Mouse (Mus musculus) limb, embryonic 12.5 days (tissue): ENCODE measurements around the gene Frs3. TPM values are rescaled to one million over a fixed set of nuclear protein-coding genes. Genes with fewer than 3 reads are reported as not detected.
"Not testable (repeated sequence)": the region's sequence is repeated elsewhere in the genome, so short reads cannot be mapped to it uniquely, and the experiment has no call there.

Source experiments
- ATAC-seq: fragments of 200-750 bp; cut with Nextera tagmentation; 2 replicates; pipeline ENCODE4 v1.8.0; 2017; ENCODE audit warnings: low read depth, moderate TSS enrichment; ENCODE audit not compliant: insufficient number of reproducible peaks, insufficient read depth, low FRiP score, low TSS enrichment
- H3K27ac ChIP-seq: fragments of 300-500 bp; sonication (generic); 2 replicates; pipeline ENCODE4 v1.5.1; 2016; ENCODE audit warnings: mild to moderate bottlenecking, moderate library complexity
- H3K27me3 ChIP-seq: fragments of 300-500 bp; sonication (generic); 2 replicates; pipeline ENCODE4 v1.6.1; 2016; ENCODE audit warnings: mild to moderate bottlenecking, moderate library complexity
- H3K36me3 ChIP-seq: fragments of 300-500 bp; sonication (generic); 2 replicates; pipeline ENCODE4 v1.6.1; 2016; ENCODE audit warnings: mild to moderate bottlenecking, moderate library complexity
- H3K4me1 ChIP-seq: fragments of 300-500 bp; sonication (generic); replicated peaks from 2 replicates; pipeline ENCODE4 v1.6.1; 2016
- H3K4me2 ChIP-seq: fragments of 300-500 bp; sonication (generic); 2 replicates; pipeline ENCODE4 v1.6.1; 2016; ENCODE audit warnings: mild to moderate bottlenecking, moderate library complexity
- H3K4me3 ChIP-seq: fragments of 300-500 bp; sonication (generic); replicated peaks from 2 replicates; pipeline ENCODE4 v1.5.1; 2016; ENCODE audit warnings: mild to moderate bottlenecking
- H3K9ac ChIP-seq: fragments of 300-500 bp; sonication (generic); replicated peaks from 2 replicates; pipeline ENCODE4 v1.6.1; 2016; ENCODE audit warnings: mild to moderate bottlenecking, moderate library complexity
- H3K9me3 ChIP-seq: fragments of 300-500 bp; sonication (generic); 2 replicates; pipeline ENCODE4 v1.6.1; 2016; ENCODE audit warnings: mild to moderate bottlenecking, moderate library complexity
- WGBS: fragments of 180-500 bp; shearing (Covaris S2); methylation state at CpG from one replicate; pipeline ENCODE4 v1.1.7; 2016; 5-methylcytosine and 5-hydroxymethylcytosine counted together
- polyA plus RNA-seq: library from polyadenylated mRNA; unstranded; fragments of >200 nt; fragmentation: Nextera tagmentation; extraction: Ambion mirVana; gene quantifications from 2 replicates; pipeline ENCODE4 v1.2.1, GENCODE M21; 2016

The Frs3 gene
- polyA plus RNA-seq, result 8.9 TPM in 2 replicates

DNA sequence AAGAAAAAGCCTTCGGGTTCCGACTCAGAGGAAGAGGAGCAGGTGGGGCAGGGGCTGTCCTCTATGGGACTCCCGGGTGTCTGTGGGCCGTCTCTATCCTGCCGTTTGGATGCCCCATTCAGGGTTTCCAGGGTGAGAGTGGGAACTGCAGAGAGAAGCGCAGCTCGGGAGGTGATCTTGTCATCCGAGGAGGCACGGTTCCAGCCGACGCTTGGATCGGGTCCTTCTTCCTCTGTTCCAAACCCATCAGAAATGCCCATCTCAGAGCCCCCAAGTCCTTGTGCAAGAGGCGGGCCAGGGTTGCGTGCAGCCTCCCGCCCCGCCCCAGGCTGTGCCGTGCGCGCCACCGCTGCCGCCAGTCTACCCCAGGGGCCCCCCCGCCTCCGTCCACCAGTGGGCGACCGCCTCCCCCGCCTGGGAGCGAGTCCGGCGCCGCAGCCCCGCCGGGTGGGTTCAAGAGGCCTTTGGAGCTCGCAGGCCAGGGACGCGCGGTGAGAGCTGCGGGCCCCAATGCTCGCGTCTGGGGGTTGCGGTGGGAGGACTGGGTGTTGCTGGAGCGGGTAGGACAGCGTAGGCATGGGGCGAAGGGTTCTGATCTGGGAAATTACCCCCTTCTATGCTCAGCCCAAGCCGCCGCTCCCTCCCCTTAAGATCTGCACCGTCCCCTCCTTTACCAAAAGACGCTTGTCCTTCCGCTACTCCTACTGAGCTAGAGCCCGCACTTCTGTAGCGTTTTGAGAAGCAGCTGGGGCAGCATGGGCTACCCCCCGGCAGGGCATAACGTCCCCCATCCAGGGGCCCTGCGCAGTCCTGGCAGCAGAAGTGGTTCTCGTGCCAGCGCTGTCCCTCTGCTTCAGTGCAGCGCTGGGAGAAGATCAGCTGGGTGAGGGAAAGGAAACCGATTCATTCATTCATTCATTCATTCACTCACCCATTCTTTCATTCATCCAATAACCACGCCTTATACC lies at the start of gene Frs3:
Frs3 (plus strand) TSS at position 423 of the 968 bp plus-strand sequence.
- H3K4me3 ChIP-seq, result peak within 1 kb of the TSS; percentile 87
- H3K9ac ChIP-seq, result peak within 1 kb of the TSS; percentile 80
- peaks cover 25% of the 10 kb centered on the region for H3K36me3 ChIP-seq
- no peaks in the 10 kb centered on the region for H3K9me3 ChIP-seq
- WGBS, result 1% methylated on average over 57 of the region's 58 CpGs
- peak within 1 kb of the TSS; percentile 77 for H3K27ac ChIP-seq
- ATAC-seq, result peak; percentile 69
- H3K4me2 ChIP-seq, result peak within 1 kb of the TSS; percentile 95
- peaks cover 23% of the 10 kb centered on the region; the same call in 1 of the 2 replicates for H3K27me3 ChIP-seq
- H3K4me1 ChIP-seq, result peaks cover 23% of the 10 kb centered on the region

DNA sequence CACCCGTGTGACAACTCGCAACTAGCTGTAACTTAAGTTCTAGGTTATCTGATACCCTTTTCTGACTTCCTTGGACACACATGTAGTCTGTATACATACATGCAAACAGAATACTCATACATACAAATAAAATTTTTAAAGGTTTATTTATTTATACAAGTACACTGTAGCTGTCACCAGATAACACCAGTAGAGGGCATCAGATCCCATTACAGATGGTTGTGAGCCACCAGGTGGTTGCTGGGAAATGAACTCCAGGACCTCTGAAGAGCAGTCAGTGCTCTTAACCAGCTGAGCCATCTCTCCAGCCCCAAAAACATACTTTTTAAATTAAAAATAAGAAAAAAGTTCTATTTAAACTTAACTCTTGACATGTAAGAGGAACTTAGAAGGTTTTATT lies 45.8 kb upstream of the Frs3 start:
- H3K9me3 ChIP-seq, result no peaks in the 10 kb centered on the region
- ATAC-seq, result no peak
- no peak overlapping the region for H3K4me2 ChIP-seq
- H3K27ac ChIP-seq, result no peak overlapping the region
- 82% methylated on average over 2 of the region's 2 CpGs for WGBS
- H3K9ac ChIP-seq, result no peak overlapping the region
- H3K4me3 ChIP-seq, result no peak overlapping the region
- no peaks in the 10 kb centered on the region; the same call in 1 of the 2 replicates for H3K27me3 ChIP-seq
- H3K36me3 ChIP-seq, result no peaks in the 10 kb centered on the region
- no peaks in the 10 kb centered on the region for H3K4me1 ChIP-seq

DNA sequence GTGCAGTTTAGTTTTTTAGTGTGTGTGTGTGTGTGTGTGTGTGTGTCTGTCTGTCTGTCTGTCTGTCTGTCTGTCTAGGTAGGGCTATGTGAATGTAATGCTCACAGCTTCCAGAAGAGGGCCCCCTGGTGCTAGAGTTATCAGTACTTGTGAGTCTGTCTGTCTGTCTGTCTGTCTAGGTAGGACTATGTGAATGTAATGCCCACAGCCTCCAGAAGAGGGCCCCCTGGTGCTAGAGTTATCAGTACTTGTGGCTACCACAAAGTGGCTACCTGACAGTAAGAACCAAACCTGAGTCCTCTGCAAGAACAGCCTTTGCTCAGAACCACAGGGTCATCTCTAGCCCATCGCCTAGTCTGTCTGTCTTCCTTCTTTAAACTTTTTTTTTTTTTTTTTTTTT lies 42.1 kb upstream of the Frs3 start:
- no peaks in the 10 kb centered on the region for H3K9me3 ChIP-seq
- H3K4me3 ChIP-seq, result no peak overlapping the region
- H3K36me3 ChIP-seq, result peaks cover 5% of the 10 kb centered on the region; the same call in 1 of the 2 replicates
- ATAC-seq, result no peak
- H3K9ac ChIP-seq, result no peak overlapping the region
- no peak overlapping the region for H3K4me2 ChIP-seq
- WGBS, result 86% methylated on average over 1 of the region's 1 CpGs
- no peaks in the 10 kb centered on the region for H3K27me3 ChIP-seq
- H3K27ac ChIP-seq, result no peak overlapping the region
- no peaks in the 10 kb centered on the region for H3K4me1 ChIP-seq

DNA sequence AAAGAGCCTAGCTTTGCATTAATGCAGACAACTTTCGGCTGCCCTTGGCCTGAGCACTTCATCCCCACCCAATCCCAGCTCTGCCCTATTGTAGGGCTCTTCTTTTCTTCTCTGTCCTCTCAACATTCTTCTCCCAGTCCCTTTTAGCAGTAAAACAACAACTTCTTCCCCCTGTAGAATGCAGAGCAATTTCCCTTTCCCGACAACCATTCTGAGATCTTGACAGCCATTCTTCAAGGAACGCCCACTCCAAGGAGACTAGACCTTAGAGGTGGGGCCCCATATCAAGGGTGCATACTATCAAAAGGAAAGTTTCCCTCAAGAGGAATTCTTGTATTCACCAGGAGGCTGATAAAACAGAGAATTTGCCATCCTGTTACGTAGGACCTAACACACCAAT lies 39.9 kb upstream of the Frs3 start:
- no peak overlapping the region for H3K4me3 ChIP-seq
- no peak overlapping the region for H3K9ac ChIP-seq
- no peak overlapping the region for H3K27ac ChIP-seq
- H3K4me2 ChIP-seq, result no peak overlapping the region
- no peaks in the 10 kb centered on the region for H3K9me3 ChIP-seq
- H3K4me1 ChIP-seq, result no peaks in the 10 kb centered on the region
- no peaks in the 10 kb centered on the region for H3K27me3 ChIP-seq
- no peak for ATAC-seq
- H3K36me3 ChIP-seq, result peaks cover 12% of the 10 kb centered on the region
- WGBS, result 75% methylated on average over 4 of the region's 4 CpGs

DNA sequence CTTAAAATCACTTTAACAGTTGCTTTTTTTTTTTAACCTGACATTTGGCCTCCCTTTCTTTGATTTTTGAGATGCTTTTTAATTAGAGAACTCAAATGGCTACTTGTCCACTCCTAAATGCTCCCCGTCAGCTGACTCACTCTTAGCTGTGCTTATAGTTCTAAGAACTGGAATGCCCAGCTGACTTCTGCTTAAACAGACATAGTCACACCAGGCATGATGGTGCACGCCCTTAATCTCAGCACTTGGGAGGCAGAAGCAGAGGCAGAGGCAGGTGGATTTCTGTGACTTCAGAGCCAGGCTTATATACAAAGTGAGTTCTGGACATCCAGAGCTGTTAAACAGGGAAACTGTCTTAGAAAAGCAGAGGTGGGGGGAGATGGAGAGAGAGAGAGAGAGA lies 36.9 kb upstream of the Frs3 start:
- no peak for ATAC-seq
- Histone ChIP-seq H3K27ac (no peak overlapping the region), H3K36me3 (peaks cover 12% of the 10 kb centered on the region), H3K9ac (no peak overlapping the region), H3K4me1 (no peaks in the 10 kb centered on the region), H3K9me3 (no peaks in the 10 kb centered on the region), H3K27me3 (no peaks in the 10 kb centered on the region), H3K4me2 (no peak overlapping the region), H3K4me3 (no peak overlapping the region)
- WGBS, result 83% methylated on average over 2 of the region's 2 CpGs

DNA sequence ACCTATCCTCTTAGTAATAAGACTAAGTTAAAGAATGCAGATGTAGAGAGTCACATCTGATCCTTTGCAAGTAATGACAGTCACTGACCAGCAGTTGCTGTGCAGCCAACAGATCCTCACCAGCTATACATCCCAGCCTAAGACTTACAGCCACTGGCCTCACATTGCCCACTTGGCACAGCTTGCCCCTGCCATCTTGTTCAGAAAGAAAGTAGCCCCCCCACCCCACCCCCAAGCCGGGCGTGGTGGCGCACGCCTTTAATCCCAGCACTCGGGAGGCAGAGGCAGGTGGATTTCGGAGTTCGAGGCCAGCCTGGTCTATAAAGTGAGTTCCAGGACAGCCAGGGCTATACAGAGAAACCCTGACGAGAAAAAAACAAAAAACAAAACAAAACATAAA lies 34.5 kb upstream of the Frs3 start:
- not testable (repeated sequence) for H3K27me3 ChIP-seq, H3K27ac ChIP-seq, H3K9ac ChIP-seq, H3K4me1 ChIP-seq, H3K9me3 ChIP-seq, H3K4me3 ChIP-seq, H3K4me2 ChIP-seq, ATAC-seq
- 90% methylated on average over 8 of the region's 8 CpGs for WGBS
- H3K36me3 ChIP-seq, result peaks cover 12% of the 10 kb centered on the region

DNA sequence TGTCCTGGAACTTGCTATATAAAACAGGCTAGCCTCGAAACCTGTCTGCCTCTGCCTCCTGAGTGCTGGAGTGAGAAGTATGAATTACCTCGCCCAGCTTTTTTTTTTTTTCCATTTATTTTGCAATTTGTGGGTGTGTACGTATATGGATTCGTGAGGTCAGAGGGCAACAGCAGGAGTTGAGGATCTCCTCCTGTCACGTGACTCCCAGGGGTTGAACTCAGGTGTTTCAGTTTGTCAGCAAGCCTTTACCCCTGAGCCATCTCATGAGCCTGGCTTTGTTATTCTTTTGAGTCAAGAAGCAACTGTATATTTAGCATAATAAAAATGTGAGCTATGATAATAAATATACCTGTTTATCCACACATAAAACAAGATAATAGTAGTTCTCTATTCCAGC lies 33.1 kb upstream of the Frs3 start:
- Histone ChIP-seq H3K9ac (no peak overlapping the region), H3K36me3 (peaks cover 10% of the 10 kb centered on the region), H3K9me3 (no peaks in the 10 kb centered on the region), H3K4me1 (no peaks in the 10 kb centered on the region), H3K4me2 (no peak overlapping the region), H3K4me3 (no peak overlapping the region), H3K27me3 (no peaks in the 10 kb centered on the region), H3K27ac (no peak overlapping the region)
- WGBS, result 85% methylated on average over 5 of the region's 5 CpGs
- ATAC-seq, result no peak

DNA sequence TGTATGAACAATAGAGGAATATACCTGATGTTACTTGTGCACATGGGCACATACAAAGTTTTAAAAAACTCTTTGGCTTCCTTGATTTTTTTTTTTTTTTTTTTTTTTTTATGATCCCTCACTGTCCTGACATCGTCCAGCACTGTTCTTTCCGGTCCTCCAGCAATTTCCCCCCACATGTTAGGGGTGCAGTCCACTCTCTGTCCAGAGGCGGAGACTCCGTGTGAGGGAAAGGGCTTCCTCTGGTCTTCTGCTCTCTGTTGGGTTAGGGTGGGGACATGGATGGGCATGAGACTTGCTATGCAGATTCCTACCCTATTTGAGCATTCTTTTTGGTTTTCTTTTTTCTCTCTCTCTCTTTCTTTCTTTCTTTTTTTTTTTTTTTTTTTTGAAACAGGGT lies 30.9 kb upstream of the Frs3 start:
- 69% methylated on average over 4 of the region's 4 CpGs for WGBS
- no peak overlapping the region for H3K27ac ChIP-seq
- ATAC-seq, result no peak
- no peaks in the 10 kb centered on the region for H3K9me3 ChIP-seq
- H3K4me1 ChIP-seq, result no peaks in the 10 kb centered on the region
- H3K4me3 ChIP-seq, result no peak overlapping the region
- no peak overlapping the region for H3K4me2 ChIP-seq
- H3K36me3 ChIP-seq, result peaks cover 10% of the 10 kb centered on the region
- H3K9ac ChIP-seq, result no peak overlapping the region
- H3K27me3 ChIP-seq, result no peaks in the 10 kb centered on the region

DNA sequence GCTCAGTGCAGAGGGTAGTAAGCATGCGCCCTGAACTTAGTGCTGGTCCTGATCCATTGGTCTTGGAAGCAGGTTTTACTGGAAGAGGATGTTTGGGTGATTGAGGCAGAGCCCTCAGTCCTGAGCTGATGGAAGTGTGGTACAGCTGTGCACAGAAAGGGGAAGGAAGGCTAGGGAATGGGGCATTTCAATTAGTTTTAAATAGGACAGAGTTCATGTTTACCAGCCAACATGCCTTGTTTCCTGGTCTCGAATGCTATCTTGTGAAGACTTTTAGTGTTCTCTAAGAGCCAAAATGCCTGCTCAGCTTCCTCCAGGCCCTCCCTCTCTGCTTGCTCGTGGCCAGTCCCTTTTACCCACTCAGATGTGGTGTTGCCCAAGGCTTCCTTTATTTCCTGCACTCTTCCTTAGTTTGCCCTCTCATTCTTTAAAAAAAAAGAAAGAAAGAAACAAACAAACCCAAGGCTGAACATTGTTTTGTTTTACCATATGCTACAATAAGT lies 30.0 kb upstream of the Frs3 start:
- H3K36me3 ChIP-seq, result peaks cover 4% of the 10 kb centered on the region
- ATAC-seq, result no peak
- no peak overlapping the region for H3K4me3 ChIP-seq
- H3K27me3 ChIP-seq, result no peaks in the 10 kb centered on the region
- no peaks in the 10 kb centered on the region for H3K9me3 ChIP-seq
- WGBS, result 86% methylated on average over 3 of the region's 3 CpGs
- H3K4me1 ChIP-seq, result no peaks in the 10 kb centered on the region
- H3K4me2 ChIP-seq, result no peak overlapping the region
- no peak overlapping the region for H3K27ac ChIP-seq
- H3K9ac ChIP-seq, result no peak overlapping the region

DNA sequence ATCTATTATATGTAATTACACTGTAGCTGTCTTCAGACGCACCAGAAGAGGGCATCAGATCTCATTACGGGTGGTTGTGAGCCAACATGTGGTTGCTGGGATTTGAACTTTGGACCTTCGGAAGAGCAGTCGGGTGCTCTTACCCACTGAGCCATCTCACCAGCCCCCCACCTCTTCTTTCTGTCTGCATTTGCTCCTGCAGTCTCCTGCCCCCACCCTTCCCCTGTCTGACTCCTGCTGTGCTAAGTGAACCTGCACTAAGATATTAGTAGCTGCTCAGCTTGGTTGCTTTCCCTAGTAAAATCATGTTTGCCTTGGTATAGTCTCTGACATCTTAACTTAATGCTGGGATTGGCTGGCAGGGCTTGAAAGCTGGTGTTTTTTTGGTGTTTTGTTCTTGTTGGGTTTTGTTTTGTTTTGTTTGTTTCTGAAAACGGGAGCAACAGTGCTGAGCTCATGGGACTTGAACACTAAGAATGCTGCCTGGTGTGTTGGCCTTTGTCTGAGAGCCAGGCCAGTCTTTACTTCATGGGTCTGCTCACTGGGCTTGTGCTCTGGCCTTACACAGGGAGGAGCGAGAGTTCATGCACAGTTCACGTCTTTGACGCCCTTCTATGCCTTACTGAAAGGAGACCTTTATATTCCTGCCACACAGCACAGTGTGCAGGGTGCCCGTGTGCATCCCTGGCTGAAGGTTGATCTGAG lies 25.7 kb upstream of the Frs3 start:
- H3K9ac ChIP-seq, result no peak overlapping the region
- H3K4me3 ChIP-seq, result no peak overlapping the region
- H3K36me3 ChIP-seq, result 0 out of 2 replicates have a peak, but pooled peaks cover 3% of the 10 kb centered on the region
- 71% methylated on average over 9 of the region's 9 CpGs for WGBS
- H3K27me3 ChIP-seq, result no peaks in the 10 kb centered on the region
- H3K9me3 ChIP-seq, result no peaks in the 10 kb centered on the region
- H3K4me2 ChIP-seq, result no peak overlapping the region
- no peak overlapping the region for H3K27ac ChIP-seq
- no peak for ATAC-seq
- H3K4me1 ChIP-seq, result no peaks in the 10 kb centered on the region

DNA sequence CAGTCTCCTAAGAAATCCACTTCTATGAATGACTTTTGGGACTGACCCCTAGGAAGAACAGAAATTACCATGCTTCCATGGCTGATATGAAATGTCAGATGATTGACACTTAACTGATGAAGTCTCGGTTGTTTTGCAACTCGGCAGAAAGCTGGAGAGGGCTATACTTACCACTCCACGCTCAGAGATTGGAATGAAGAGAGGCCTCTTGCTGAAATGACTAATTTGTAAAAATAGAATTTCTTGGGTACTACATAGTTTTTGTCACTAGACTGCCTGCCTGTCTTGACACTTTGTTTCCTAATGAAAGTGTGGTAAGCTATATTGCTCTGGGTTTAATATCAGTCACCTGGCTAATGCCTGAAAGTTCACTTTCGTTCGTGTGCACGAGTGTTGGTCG lies 24.4 kb upstream of the Frs3 start:
- no peak for ATAC-seq
- 89% methylated on average over 7 of the region's 7 CpGs for WGBS
- H3K9me3 ChIP-seq, result no peaks in the 10 kb centered on the region

More for the DNA sequence above, 24.4 kb upstream of the Frs3 start:
- 0 out of 2 replicates have a peak, but pooled peaks cover 3% of the 10 kb centered on the region for H3K36me3 ChIP-seq
- H3K4me1 ChIP-seq, result no peaks in the 10 kb centered on the region
- no peak overlapping the region for H3K4me3 ChIP-seq
- no peak overlapping the region for H3K9ac ChIP-seq
- no peak overlapping the region for H3K27ac ChIP-seq
- H3K27me3 ChIP-seq, result no peaks in the 10 kb centered on the region
- no peak overlapping the region for H3K4me2 ChIP-seq
